Mouse (Mus musculus): ENCODE measurements around the gene Trappc11.

- no peak for TF ChIP-seq CTCF (IDR thresholded peaks at IDR 0.05; ENCODE audit: control insufficient read depth, insufficient read depth, insufficient read length)
- TF ChIP-seq USF1 (IDR thresholded peaks at IDR 0.05; ENCODE audit: low read depth) = no peak
These were observed 37.8 kb downstream of the Trappc11 start for GRCm38 (mm10) chr8:47495428-47495827.
